Mouse (Mus musculus): ENCODE results near the gene Olfr1181.
"Not testable (repeated sequence)": the region's sequence is repeated elsewhere in the genome, so short reads cannot be mapped to it uniquely, and the experiment has no call there.

Gene Olfr1181

DNA sequence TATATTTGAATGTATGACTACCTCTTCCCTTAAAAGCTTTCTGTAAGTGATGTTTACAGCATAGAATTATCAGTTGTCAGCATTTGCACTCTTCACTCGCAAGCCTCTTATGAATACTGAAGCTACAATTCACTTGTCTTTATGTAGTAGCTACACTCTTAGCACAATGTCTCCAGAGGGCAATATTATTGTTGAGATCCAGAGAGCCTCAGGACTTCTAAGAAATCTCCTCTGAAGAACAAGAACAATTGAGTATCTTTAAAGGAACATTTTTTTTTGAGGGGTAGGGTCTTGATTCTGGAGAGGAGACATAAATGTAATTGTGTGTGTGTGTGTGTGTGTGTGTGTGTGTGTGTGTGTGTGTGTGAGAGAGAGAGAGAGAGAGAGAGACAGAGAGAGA, at the start of gene Olfr1181:
Gene Olfr1181 (minus strand): TSS at position 101 of the 400 bp plus-strand sequence.
- no peak for ATAC-seq (ENCODE audit: insufficient number of reproducible peaks, low FRiP score, low TSS enrichment)

DNA sequence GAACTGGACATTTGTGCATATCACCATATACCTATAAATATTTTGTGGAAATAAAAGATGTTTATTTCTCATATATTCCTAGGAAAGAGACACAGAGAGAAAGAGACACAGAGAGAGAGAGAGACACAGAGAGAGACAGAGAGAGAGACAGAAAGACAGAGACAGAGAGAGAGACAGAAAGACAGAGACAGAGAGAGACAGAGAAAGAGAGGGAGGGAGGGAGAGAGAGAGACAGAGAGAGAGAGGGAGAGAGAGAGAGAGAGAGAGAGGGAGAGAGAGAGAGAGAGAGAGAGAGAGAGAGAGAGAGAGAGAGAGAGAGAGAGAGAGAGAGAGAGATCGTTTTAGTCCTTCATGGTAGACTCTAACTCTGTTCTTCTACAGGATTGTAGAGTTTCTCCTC, 28.6 kb upstream of the Olfr1181 start, which contains the start of gene Olfr1183:
Gene Olfr1183 (plus strand): TSS at position 301 of the 400 bp plus-strand sequence.
- ATAC-seq (ENCODE audit: insufficient number of reproducible peaks, low FRiP score, low TSS enrichment), result not testable (repeated sequence)

DNA sequence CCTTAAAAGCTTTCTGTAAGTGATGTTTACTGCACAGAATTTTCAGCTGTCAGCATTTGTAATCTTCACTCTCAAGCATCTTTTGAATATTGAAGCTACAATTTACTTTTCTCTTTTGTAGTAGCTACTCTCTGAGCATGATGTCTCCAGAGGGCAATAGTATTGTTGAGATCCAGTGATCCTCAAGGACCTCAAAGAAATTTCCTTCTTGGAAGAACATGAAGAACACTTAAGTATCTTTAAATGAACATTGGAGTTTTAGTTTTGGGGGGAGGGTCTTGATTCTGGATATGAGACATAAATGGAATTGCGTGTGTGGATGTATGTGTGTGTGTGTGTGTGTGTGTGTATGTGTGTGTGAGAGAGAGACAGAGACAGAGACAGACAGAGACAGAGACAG, 23.1 kb upstream of the Olfr1181 start, which contains the start of gene Gm13757:
Gene Gm13757 (minus strand): TSS at position 101 of the 400 bp plus-strand sequence.
- ATAC-seq (ENCODE audit: insufficient number of reproducible peaks, low FRiP score, low TSS enrichment), result no peak

DNA sequence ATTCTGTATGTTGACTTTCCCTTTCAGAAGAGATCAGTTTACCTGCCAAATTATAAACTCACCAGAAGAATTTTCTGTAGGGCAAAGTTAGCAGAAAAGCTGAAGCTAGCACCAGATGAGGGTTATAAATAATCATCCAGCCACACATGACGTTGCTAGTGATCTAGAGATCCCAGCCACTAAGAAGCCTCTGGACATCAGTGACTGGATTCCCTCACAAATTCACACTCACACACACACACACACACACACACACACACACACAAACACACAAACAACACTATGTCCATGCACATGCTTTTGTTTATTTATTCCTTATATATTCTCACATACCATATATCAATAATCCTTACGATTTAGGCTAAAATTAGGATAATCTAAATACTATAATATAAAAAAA, 6.9 kb downstream of the Olfr1181 start, which contains the start of gene Olfr1180:
Gene Olfr1180 (minus strand): TSS at position 101 of the 400 bp plus-strand sequence.
- no peak for ATAC-seq (ENCODE audit: insufficient number of reproducible peaks, low FRiP score, low TSS enrichment)

DNA sequence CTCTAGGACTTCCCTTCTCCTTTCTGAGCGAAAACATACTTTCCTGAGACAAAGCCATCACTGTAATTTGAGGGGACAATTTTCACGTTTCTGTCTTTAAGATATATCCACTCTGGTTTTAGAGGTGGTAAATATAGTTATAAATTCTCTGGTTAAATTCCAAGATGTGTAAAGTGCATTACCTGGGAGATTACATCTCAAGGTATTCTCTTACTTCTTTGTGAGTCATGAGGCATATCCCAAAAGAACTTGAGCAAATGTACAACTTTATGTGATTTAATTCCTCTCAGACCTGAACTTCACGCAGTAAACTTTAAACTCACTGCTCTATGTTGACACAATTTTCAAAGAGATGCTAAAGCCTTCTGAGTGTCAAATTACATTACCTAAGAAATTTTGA, 19.6 kb downstream of the Olfr1181 start, which contains the start of gene Olfr1179:
Gene Olfr1179 (minus strand): TSS at position 101 of the 400 bp plus-strand sequence.
- no peak for ATAC-seq (ENCODE audit: insufficient number of reproducible peaks, low FRiP score, low TSS enrichment)

DNA sequence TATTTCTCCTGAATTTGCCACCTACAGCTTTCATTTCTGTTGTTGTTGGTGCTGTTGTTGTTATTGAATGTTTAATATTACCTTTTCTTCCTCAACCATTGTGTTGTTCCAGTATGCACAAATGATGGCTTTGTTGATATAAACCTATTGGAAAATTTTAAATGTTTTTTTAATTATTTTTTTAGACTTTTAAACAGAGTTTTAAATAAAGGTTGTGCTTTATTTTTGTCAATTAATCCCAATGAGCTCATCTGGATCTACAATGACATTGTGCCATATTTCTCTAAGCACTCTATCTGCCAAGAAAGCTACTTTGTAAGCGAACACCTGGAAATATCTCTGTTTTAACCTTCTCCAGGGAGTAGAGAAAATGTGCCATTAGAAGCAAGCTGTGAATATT, 39.2 kb downstream of the Olfr1181 start, which contains the start of gene Olfr1178:
Gene Olfr1178 (plus strand): TSS at position 301 of the 400 bp plus-strand sequence.
- no peak for ATAC-seq (ENCODE audit: insufficient number of reproducible peaks, low FRiP score, low TSS enrichment)
